Mouse (Mus musculus): ENCODE measurements around the gene Gm4763.
"Not testable (repeated sequence)": the region's sequence is repeated elsewhere in the genome, so short reads cannot be mapped to it uniquely, and the experiment has no call there.

The Gm4763 gene

DNA sequence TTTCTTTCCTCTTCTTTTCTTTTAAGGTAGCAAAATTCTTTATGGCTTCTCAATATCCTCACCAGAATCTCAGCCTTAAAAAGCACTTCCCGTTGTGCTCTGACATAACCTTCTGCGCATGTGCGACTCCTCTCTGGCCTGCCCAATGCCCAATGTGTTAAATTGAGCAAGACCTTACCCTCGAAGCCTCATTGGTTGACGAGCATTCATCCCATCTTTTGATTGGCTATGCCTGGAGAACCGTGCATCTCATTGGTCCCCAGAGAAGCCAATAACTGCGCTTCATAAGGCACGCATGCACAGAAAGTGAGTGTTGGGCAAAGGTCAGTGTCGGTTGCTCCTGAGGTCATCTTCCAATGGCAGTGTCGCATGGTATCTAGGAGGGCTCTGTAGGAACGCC is at the start of gene Gm4763:
Gene Gm4763 (minus strand): TSS at position 101 of the 400 bp plus-strand sequence.
- not testable (repeated sequence) for DNase-seq (ENCODE audit: low spot score in 2 of 2)

- DNase-seq (ENCODE audit: low spot score in 2 of 2): no peak
Observed at GRCm38 (mm10) chr7:24776145-24776544, 49.4 kb upstream of the Gm4763 start.

DNA sequence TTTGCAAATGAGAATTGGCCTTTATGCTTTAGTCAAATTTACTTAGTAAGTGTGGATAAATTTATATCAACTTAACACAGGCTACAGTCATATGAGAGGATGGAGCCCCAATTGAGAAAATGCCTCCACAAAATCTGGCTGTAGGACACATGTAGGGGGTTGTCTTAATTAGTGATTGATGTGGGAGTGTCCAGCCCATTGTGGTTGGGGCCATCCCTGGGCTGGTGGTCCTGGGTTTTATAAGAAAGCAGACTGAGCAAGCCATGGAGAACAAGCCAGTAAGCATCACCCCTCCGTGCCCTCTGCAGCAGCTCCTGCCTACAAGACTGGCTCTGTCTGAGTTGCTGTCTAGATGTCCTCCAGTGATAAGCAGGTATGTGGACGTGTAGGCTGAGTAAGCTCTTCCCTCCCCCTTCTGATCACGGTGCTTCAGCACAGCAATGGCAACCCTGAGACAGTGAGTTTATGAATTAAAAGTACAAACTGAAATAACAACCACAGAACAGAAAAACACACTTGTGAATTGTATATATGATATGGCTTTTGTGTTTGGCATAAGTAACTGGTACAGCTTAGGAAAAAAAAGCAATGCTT is 47.3 kb upstream of the Gm4763 start:
- no peak for DNase-seq (ENCODE audit: low spot score in 2 of 2)

DNA sequence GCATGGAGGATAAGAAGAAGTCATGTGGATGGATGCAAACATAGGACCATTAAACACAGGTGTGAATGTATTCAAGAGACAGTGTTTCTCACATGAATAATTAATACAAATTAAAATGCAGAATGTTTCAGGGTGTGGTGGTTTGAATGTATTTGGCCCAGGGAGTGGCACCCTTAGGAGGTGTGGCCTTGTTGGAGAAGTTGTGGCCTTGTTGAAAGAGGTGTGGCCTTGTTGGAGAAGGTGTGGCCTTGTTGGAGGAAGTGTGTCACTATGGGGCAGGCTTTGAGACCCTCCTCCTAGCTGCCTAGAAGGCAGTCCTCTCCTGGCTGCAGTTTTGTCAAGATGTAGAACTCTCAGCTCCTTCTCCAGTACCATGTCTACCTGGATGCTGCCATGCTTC is 44.7 kb upstream of the Gm4763 start:
- no peak for DNase-seq (ENCODE audit: low spot score in 2 of 2)

DNA sequence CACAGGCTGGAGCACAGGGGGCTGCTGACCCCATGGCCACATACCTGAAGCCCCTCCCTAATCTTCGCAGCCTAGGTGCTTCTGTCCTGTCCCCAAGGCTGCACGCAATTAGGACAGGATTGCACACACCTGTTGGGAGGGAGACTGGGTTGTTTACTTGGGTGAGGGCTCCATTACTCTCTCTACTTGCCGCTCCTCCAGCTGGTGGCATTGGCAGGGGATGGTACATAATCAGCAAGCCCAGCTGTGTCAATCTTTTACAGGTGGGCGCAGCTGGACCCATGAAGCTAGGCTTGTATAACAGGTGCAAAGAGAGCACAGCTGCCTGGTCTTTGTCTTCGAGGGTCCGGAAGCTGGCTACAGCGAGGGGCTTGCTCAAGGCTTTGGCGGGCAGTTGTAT is 35.9 kb upstream of the Gm4763 start:
- DNase-seq (ENCODE audit: low spot score in 2 of 2): no peak

- no peak for DNase-seq (ENCODE audit: low spot score in 2 of 2)
Observed at GRCm38 (mm10) chr7:24761161-24761560, 34.5 kb upstream of the Gm4763 start.

DNA sequence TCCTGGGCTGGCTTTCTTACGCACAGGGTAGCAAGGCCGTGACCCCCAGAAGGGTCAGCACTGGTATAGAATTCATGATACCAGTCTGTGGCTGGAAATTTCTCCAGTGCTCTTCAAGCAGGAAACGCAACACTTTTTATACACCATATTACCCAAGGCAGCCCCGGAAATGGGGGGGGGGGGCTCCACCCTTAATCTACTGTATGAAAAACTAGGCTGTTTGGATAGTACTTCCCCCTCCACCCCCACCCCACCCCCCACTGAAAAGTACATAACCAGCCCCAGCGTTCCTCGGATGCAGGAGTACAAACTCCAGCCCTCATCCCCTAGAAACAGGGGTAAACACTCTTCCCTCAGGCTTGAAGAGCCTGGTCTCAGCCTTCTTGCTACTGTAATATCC is 33.5 kb upstream of the Gm4763 start, which contains the start of gene Cd177:
Gene Cd177 (minus strand): TSS at position 101 of the 400 bp plus-strand sequence.
- DNase-seq (ENCODE audit: low spot score in 2 of 2): no peak

DNA sequence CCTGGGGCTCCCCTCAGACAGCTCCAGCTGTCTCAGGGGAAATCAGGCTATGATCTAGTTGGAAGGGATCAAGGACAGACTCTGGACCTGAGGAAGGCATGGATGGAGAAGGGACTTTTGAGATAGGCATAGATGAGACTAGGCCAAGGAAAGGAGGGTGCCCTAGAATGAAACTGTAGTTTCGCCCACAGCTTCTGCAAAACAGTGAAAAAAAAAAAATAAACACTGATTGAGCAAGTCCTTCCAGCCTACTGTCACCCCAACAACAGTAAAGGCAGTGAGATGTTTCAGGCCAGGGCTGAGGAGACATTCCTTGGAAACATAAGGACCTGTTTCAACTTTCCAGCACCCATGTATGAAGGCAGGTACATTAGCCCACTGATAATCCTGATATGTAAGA is 31.8 kb upstream of the Gm4763 start:
- DNase-seq (ENCODE audit: low spot score in 2 of 2): no peak

DNA sequence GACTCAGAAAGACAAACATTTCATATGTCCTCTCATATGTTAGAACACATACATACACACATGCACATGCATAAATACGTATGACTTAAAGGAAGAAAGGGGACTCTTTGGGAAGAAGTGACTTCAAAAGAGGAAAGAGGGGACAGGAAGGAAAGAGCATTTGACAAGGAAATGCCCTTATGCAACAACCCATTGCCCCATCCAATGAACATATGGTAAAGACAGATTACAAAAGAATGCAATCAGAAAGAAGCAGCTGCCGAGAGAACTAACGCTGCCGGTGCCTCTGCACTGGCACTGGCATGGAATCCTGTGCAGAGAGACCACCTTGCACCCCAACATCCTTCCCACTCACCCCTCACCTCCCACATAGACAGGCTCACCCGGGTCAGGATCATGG is 26.8 kb upstream of the Gm4763 start:
- no peak for DNase-seq (ENCODE audit: low spot score in 2 of 2)

- DNase-seq (ENCODE audit: low spot score in 2 of 2): no peak
Observed at GRCm38 (mm10) chr7:24751610-24752009, 24.9 kb upstream of the Gm4763 start.

- no peak for DNase-seq (ENCODE audit: low spot score in 2 of 2)
Observed at GRCm38 (mm10) chr7:24750695-24751094, 24.0 kb upstream of the Gm4763 start.

DNA sequence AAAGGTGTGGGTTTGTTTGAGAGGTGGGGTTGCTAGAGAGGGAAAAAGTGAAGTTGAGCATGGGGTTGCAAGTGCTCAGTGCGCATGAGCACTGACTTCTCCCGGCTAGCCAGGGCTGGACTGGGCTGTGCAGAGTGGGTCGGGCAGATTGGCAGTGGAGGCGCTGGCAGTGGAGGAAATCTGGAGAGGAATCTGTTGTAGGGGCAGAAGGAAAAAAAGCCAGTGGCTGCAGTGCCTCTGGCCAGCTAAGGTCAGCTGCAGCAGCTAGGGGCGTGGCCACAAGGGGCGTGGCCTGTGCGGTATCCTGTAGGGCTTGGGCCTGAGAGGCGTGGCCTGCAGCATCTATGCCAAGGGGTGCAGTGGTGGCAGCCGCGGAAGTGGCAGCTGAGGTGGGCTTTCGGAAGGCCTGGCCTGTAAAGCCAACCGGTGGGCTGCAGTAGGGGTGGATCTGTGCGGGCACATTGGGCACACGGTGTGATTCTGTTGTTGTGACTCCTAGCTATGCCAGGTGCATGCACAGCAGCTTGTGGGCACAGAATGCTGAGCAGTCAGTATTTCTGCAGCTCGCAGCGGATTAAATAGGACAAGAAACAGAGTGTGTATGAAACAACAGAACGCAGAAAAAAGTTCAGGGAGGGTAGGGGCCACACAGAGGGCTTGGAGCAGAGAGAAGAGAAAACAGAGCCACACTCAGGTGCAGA is 9.4 kb upstream of the Gm4763 start:
- DNase-seq (ENCODE audit: low spot score in 2 of 2): no peak

GRCm38 (mm10) chr7:24715039-24715438 is 11.7 kb downstream of the Gm4763 start:
- DNase-seq (ENCODE audit: low spot score in 2 of 2): no peak

DNA sequence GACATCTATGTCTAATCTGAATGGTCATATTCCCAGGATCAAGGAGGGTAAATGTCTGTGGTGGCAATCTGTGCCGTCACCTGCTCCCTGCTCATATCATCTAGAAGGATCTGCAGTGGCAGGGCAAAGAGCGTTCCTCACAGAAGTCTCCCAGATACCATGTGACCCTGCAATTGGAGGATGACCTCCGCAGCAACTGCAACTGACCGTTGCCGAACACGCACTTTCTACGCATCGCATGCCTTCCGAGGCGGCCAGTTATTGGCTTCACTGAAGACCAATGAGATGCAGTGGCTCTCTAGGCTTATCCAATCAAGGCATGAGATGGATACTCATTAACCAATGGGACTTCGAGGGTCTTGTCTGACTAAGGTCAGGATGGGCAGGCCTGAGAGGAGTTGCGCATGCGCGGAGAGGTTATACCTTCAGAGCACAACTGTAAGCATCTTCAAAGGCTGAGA is 17.8 kb downstream of the Gm4763 start, which contains the start of gene BC049730:
Gene BC049730 (plus strand): TSS at position 411 of the 461 bp plus-strand sequence.
- no peak for DNase-seq (ENCODE audit: low spot score in 2 of 2)

DNA sequence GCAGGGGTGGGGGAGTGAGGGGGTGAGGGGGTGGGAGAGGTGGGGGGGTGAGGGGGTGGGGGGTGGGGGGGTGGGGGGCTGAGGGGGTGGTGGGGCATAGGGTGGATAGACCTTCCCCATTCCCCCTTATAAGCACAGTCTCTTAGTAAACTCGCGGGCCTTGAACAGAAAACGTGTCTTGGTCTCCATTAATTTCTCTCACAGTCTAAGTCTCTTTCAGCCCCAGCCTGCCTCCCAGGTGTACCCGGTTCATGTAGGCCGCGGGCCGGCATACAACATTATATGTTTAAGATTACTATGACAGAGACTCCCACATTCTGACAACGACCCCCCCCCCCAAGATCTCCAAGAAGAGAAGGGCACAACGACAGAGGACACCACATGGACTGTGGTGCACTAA is 23.9 kb downstream of the Gm4763 start:
- not testable (repeated sequence) for DNase-seq (ENCODE audit: low spot score in 2 of 2)

DNA sequence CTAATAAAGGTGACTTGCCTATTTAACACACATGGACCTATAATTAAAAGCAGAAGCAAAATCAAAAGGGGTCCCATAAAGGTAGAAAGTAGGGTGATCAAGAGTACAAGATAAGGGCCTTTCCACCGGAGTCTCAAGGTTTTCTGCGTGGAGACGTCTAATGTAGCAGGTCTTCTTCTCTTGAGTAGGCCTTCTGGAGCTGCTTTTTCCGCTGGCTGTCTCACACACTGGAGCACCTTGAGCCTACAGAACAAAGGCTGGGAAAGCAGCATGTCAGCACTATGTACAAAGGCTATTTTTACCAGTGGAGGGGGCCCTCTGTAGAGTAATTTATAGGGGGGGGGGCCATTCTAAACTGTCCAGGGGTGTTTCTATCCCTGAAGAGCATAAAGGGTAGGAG is 28.8 kb downstream of the Gm4763 start:
- DNase-seq (ENCODE audit: low spot score in 2 of 2): not testable (repeated sequence)

DNA sequence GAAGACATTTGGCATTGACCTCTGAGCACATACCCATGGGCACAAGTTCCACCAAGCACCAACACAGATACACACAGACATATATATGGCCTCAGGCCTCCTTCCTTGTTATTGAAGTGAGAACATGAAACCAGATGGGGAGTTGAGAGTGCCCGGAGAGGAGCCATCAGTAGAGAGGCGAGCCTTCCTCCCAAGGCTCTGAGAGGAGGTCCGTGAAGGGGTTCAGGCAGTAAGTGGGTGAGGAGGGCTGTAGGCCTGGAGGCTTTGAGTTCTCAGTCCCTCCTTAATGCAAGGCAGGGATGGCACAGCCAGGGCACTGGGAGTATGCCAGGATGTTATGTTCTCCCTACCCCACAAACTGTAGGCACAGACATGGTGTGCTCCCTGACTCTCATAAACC is 34.0 kb downstream of the Gm4763 start:
- DNase-seq (ENCODE audit: low spot score in 2 of 2): not testable (repeated sequence)

- not testable (repeated sequence) for DNase-seq (ENCODE audit: low spot score in 2 of 2)
Observed at GRCm38 (mm10) chr7:24687519-24687918, 39.2 kb downstream of the Gm4763 start.

GRCm38 (mm10) chr7:24684121-24684520 is 42.6 kb downstream of the Gm4763 start:
- DNase-seq (ENCODE audit: low spot score in 2 of 2): not testable (repeated sequence)

DNA sequence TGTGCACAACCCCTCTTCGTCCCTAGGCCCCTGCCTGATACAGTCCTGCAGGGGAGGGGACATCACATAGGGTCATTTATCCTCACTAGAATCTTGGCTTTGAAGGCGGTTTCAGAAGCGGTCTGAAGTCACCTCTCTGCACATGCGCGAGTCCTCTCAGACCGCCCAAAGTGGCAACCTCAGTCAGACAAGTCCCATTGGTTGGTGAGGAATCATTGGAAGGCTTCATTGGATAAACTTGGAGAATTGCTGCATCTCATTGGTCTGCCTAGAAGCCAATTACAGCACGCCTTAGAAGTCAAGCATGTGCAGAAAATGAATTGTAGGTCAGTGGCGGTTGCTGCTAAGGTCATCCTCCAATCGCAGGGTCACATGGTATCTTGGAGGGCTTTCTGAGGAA is 50.1 kb downstream of the Gm4763 start, which contains the start of gene Tex101:
Gene Tex101 (minus strand): TSS at position 101 of the 400 bp plus-strand sequence.
- no peak for DNase-seq (ENCODE audit: low spot score in 2 of 2)

- DNase-seq (ENCODE audit: low spot score in 2 of 2): no peak
Observed at GRCm38 (mm10) chr7:24671944-24672439, 54.7 kb downstream of the Gm4763 start.

All from urinary bladder, adult 18-20 months (tissue).